Mouse (Mus musculus) common myeloid progenitor, adult 5-6 weeks (primary cell): ENCODE results near the gene Abhd16b. TPM values are rescaled to one million over a fixed set of nuclear protein-coding genes. Genes with fewer than 3 reads are reported as not detected.

Source experiments
- ATAC-seq: replicated peaks from 2 replicates; pipeline ENCODE4 v1.8.0; 2016; ENCODE audit warnings: low read depth, mild to moderate bottlenecking, moderate TSS enrichment, inconsistent platforms; ENCODE audit not compliant: poor library complexity, severe bottlenecking
- total RNA-seq: library from RNA; stranded (forward); fragments of 200-1000, 187-1606 nt; gene quantifications from 2 replicates; pipeline ENCODE4 v1.2.3, GENCODE M21; 2017

Abhd16b gene
- total RNA-seq, result not detected in 2 replicates

DNA sequence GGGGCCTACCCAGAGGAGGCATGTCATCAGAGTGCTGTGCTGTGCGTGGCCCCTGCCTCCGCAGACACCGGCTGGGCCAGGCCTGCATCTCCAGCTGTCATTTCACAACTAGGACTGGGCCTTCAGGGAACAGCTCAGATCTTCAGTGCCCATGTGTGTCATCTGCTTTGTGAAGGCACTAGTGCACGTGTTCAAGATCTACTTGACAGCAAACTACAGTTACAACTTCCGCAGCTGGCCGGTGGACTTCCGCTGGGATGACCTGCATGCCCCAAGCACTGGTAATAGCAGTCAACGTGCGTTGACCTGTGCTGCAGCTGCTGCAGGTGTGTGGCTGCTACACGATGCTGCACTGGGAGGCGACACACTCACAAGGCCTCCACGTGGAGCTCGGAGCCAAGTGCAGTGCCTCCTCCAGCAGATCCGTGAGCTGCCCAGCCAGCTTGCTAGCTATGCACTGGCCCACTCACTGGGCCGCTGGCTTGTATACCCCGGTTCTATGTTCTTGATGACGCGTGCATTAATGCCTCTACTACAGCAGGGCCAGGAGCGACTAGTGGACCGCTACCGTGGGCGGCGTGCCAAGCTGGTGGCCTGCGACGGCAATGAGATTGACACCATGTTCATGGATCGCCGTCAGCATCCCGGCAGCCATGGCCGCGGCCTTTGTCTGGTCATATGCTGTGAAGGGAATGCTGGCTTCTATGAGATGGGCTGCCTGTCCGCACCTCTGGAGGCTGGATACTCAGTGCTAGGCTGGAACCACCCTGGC, at the start of gene Abhd16b:
Gene Abhd16b (plus strand): TSS at position 51 of the 772 bp plus-strand sequence.
- ATAC-seq, result no peak

DNA sequence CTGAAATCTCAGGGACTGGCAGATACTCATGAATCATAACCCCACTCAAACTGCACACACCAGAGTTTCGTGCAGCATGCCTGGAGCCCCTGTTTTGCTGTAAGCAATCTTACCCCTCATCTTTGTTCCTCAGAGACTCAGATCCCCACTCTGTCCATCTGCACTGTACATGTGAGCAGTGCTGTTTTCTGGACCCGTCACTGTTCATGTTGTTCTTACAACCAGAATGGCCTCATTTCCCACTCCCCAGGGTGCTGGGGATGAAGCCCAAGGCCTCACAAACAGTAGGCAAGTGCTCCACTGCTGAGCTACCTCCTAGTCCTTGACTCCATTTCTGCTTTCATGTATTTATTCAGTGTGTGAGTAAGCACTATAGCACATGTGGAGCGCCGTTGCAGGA, 40.8 kb upstream of the Abhd16b start:
- no peak for ATAC-seq

DNA sequence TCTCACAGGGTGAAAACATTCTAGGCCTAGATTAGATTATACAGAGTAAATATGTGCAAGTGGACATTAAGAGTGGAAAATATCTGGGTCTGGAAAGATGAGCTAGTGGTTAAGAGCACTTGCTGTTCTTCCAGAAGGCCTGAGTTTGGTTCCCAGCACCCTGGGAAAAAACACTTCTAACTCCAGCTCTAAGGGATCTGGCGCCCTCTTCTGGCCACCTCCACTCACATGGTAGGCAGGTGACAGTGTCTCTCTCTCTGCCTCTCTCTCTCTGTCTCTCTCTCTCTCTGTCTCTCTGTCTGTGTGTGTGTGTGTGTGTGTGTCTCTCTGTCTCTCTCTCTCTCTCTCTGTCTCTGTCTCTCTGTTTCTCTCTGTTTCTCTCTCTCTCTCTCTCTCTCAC, 39.7 kb upstream of the Abhd16b start:
- ATAC-seq, result no peak

DNA sequence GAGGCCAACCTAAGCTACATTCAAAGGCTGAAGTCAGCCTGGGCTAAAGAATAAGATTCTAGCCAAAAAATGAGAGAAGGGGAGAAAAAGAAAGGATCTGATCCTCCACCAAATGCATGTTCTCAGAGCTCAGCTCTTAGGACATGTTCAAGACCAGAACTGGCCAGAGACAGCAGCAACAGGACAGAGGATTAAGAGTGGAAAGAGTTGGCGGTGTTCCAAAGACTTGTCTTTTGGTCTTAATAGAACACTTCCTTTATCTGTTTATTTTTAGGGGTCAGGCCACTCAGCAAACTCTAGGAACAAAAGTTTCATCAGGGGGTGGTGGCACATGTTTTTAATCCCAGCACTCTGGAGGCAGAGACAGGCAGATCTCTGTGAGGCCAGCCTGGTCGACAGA, 37.1 kb upstream of the Abhd16b start:
- no peak for ATAC-seq

DNA sequence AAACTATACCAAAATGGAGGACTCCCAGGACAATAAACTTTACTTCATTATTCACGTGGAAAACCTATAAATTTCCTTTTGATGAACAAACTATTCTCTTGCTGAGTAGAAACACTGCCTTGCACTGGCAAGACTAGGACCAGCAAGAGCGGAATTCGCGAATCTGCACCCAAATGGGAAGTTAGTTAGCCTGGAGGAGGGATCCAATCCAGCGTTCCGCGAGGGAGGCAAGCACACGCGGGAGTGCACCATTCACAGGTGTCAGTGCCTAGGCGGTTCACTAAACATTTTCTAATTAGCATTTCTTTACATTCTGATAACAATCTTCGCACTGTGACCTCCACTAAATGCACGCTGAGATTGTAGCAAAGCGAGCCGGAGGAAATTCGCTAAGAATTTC, 35.2 kb upstream of the Abhd16b start:
- no peak for ATAC-seq

DNA sequence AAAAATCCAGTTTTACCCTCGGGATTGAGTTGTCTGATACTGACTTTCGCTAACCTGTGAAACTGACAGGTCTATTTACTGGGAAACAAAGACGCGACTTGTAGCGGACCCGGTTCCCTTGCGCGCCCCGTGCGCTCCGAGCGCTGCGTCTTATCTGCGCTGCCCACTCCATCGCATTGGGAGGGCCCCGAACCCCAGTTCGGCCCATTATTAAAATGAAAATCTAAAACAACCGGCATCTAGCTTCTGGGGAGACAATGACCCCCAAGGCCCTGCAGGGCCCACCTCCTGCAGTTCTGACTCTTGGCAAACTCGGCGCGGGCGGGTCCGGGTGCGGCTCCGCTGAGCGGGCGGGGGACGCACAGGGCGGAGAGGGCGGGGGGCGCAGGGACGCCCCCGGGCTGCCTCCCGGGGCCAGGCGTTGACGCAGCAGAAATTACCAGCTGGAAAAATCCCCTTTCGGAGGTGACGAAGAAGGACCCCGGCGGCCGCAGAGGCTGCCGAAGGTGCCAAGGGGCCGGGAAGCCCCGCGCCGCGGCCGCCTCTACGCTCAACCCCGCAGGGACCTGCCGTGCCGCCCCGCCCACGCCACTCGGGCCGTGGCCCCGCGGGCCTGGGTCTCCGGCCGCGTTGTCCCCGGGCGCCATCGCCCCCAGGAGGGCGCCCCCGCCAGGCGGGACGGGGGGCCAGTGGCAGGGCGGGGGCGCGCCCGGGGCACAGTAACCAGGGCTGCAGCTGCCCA, 34.4 kb upstream of the Abhd16b start:
- no peak for ATAC-seq

DNA sequence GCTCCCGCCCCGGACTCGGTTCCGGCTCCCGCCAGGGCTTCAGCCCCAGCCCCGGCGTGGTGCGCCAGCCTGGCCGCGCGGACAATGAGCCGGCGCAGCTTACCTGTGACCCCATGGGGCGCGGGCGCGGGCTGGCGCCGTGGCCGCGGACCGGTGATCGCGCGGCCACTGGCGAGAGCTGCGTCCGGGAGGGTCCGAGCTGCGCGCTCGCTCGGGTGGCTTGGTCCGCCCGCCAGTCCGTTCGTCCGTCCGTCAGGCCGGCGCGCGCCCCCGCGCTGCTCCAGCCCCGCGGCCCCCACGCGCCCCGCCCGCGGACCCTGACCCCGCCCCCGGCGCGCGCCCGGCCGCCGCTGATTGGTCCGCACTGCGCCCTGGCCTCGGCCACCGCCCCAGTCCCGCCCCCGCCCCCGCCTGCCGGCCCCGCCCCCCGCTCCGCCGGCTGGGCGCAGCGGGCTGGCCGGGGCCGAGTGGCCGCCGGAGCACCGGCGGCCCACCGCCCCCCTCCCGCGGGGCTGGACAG, 33.8 kb upstream of the Abhd16b start, which contains the start of gene Zbtb46:
Gene Zbtb46 (minus strand): TSS at position 274 of the 520 bp plus-strand sequence.
- ATAC-seq, result no peak

DNA sequence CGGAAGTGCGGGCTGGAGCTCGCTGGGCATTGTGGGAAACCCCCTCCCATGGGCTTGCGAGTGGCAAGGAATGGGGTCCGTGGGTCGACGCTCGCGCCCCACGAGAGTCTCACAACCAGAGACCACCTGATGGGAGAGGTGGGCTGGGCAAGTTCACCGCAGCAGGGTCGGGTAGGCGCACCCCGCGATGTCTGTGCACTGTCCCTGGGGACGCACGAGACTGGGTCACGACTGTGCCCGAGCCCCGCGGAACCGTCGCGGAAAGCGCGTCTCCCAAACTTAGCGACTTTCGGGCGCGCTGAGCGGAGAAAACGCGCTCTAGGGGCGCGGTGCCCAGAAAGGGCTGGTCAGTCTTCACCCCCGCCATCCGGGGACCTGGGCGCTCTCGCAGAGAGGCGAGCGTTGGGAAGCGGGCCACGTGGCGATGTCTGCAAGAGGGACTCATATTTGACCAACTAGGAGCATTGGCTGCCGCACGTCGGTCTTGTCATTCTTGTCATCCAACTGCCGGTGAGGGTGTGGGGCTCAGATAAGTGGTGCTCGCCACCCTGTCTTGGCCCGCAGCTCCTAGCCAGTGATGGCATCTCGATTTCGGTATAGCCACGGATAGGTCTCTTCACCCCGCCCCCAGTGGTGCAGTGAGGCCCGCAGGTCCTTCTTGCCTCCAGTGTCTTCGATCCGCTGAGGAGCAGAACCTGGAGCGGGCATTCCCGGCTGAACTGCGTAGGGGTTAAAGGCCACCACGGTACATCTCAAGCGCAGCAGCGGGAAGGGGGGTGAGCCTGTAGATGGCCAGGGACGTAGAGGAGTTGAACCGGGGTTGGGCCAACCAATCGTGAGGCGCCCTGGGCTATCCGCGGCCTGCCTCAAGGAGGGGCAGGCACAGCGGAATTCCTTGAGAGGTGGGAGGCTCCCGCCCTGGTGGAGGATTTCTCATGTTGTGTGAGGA, 33.1 kb upstream of the Abhd16b start:
- peak; percentile 65 for ATAC-seq

DNA sequence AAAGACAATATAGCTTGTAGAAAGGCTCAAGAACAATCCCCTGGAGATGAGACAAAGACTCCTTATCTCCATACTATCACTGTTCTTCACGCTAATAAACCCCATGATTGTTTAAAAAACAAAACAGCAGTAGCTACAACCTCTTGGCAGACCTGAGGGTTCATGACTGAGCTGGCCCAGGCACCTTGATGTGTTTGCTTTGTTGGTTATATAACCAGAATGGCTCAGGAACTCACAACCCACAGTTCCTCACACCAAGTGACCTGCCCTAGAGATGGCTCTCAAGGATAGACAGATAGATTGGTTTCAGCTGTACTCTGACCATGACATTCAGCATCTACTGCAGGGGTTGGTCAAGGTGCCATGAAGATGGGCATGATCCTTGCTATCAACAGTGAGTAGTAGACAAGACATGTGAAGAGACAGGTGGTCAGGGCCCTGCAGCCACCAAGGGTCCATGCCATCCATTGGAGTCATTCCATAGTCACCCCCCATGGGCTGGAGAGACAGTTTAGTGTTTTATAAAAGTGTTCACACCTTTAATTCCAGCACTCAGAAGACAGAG, 31.4 kb upstream of the Abhd16b start:
- ATAC-seq, result no peak

DNA sequence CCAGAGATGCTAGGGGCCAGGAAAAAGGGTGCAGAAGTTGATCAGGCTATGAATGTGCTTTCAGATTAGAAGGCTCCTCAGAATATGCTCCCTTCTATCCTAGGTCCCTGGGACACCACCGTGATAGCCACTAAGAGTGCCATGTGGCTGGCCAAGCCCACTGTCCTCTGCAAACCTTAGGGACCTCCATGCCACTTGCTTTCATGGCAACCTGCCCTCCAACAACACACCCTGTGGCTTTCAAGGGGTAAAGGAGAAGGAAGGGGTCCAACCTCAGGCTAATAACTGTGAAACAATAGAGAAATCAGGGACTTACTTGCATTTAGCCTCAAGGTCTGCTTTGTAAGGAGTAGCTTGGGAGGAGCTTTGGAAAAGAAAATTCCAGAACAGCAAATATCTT, 30.4 kb upstream of the Abhd16b start:
- no peak for ATAC-seq

DNA sequence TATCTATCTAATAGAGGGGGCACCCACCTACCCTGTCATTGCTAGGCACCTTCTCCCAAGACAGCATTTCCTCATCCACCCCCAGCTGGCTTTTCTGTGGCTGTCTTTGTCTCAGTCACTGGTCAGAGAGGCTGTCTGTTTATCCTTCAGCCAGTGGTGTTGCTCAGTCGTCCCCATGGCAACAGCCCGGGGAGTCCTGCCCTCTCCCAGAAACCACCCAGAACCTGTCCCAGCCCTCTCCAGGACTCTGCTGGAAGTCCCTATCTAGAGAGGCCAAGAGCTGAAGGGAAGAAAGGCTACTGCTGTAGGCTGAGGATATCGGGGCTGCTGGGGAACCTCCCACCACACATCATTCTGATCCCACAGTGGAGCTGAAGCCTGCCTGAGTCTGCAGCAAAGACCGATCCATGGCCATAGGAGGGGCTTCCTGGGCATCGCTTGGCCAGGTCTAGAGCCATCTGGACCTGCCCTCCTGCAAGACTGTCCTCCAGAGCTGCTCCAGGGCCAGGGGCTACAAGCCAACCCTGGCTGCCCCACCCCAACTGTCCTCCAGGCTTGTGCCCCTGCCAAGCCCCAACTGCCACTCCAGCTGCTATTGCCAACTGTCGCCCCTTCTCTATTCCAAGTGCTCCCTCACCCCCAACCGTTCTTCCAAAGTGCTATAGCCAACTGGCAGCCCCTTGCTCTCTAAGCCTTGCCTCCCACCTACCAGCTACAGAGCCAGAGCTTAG, 29.8 kb upstream of the Abhd16b start:
- ATAC-seq, result peak; percentile 40

DNA sequence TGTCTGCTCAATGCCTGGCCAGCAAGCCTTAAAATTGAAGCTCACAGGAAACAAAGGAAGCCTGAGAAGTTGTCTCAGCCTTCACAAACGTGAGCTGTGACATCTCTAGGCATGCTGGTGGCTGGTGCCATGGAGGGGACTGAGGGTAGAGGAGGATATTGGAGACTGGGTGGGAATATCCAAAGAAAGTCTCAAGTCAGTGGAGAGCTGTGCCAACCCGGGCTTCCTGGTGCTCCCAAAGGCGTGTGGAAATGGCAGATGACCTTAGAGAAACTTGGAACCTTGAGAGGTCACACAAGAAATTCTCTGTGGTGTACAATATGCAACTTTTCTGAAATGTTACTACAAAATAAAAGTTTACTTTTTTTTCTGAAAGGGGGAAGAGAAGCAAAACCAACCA, 27.6 kb upstream of the Abhd16b start:
- no peak for ATAC-seq

DNA sequence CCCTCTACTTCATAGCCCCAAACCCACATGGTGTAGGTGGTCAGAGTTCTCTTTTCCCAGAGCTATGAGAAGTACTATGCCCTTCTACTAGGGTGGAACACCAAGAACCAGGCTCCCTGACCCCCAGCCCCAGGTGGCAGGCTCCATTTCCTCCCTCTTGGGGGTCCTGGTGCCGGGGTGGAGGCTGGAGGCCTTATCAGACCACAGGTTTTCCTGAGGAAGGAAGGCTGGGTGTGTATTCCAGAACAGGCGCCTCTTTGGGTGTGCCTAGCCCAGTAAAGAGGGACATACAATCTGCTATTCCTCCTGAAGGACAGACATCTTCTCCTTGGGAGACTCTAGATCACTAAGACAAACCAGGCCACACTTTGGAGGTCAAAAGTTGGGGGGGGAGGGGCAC, 22.7 kb upstream of the Abhd16b start:
- ATAC-seq, result no peak

DNA sequence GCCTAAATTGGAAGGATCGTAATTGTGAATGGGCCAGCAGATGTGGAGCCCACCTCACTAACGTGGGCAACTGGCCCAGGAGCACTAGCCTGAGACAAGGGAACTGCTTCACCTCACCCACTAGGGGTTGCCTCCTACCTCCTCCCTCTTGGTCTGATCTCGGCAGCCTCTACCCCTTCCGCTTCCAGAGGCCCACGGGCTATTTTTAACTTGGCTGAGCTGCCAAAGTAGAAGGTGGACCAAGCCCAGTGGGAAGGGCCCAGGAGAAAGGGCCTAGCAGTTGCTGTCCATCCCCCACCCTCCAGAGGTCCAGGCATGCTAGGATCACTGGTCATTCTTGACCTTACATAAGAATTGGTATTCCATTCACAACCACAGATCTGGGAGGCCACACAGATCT, 21.8 kb upstream of the Abhd16b start:
- ATAC-seq, result peak; percentile 87

DNA sequence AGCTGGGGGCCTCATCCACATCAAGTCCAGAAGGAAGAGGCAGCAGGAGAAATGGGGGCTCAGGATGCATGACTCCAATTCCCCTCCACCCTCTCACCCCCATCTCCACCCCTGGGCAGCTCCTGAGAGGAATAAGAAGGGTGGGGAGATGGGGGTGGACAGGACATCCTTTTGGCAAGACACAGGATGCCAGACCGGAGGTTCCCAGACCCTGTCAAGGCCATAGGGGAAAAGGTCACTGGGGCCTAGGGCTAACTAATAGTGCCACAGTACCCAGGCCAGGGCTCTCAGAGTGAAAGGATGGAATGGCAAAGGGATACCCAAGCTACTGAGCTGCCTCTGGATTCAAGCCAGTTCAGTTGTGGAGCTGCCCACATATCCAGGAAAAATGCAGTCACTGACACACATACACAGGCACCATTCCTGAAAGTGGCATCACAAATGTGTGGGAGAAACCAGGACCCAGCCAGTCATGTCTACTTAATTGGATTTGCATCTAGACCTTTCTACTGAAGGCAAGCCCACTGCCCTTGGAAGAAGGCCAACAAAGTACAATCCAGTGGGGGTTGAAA, 20.7 kb upstream of the Abhd16b start:
- ATAC-seq, result no peak

DNA sequence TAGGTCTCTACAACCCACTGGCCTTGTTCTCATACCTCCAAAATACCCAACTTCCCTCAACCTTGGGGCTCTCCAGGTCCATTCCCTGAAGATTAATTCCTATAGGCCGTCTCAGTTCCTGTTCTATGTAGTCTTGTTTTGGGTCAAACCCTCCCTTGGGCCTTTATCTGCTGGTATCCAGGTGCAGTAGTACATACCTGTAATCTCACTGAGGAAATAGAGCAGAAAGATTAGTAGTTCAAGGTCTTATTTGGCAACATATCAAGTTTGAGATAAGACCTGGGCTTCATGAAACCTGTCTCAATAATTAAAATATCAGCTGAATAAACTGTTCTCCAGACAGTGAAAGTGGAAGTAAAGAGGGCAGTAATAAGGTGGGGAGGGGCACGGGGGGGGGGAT, 9.9 kb upstream of the Abhd16b start:
- ATAC-seq, result no peak

DNA sequence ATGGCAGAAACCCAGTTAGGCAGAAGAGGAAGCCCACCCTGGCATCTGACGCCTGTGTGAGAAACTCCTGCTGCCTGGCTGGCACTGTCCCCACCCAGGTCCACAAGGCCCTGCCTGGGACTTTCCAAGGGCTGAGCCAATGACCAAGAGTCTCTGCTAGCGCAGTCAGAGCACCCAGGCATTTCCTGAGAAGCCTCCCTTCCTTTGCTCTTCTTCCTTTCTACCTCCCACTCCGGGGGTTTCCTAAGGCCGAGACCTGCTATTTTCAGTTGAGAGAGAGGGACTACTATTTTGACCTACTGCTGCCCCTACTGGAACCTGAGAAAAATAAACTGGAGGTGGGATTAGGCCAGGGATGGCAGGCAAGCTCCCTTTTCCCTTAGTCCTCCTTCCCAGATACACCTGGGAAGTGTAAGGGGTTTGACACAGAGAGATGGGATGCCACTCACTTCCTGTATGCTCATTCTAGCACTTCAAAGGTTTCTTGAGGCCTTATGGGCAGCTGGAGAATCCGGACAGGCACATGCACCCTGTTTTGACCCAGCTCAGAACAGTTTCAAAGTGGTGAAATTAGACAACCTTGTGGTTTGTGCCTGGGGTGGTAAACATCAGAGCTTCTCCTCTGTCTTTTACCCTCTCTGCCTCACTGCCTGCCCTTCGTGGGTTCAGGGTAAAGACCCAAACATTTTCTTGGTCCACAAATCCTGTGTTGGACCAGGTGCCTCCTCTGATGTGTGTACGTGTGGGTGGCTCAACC, 9.3 kb upstream of the Abhd16b start:
- ATAC-seq, result peak; percentile 81
